In genomic region chr9:94238565-94238964, GRCm38 (mm10) we compare ENCODE assay signal across 21 mouse cellular contexts.
DNase-seq lines count a peak whose midpoint lies in the region; ATAC-seq lines count a peak whose summit lies in the region.
"Had no signal": no experiment of that assay in that cellular context is flagged by ENCODE, and none has a peak within 500 bp of the region (broad histone marks: within the 10 kb centered on the region; RNA-seq: fewer than 3 reads in every experiment).

No protein-coding gene starts in this region.

- no peak for DNase-seq in kidney, adult 9 months
- no peak for DNase-seq in limb, embryonic 11.5 days (ENCODE audit: low spot score)
- no peak for DNase-seq in limb, embryonic 10.5 days (ENCODE audit: low spot score)
- DNase-seq in left cerebral cortex, postnatal 14 days (ENCODE audit: low spot score in 2 of 2): no peak
- DNase-seq: adrenal gland, adult 2 months; adrenal gland, postnatal 14 days; cerebellum, adult 11 months; cerebellum, adult 2 months; cerebellum, adult 9-11 months; cerebellum, postnatal 25 days; forebrain, postnatal 0 days; gastrocnemius, adult 2 months; gastrocnemius, postnatal 14 days; heart, adult 11 months had no signal

- intact Hi-C loops in left cerebral cortex, postnatal 14 days (cut with DNase I): no loop called here

- H3K4me1 ChIP-seq in kidney, embryonic 16.5 days (ENCODE audit: insufficient read depth, low read length): peaks cover 8% of the 10 kb centered on the region
- H3K4me1 ChIP-seq in limb, embryonic 11.5 days (ENCODE audit: control insufficient read depth, insufficient read depth, low read length): peaks cover 2% of the 10 kb centered on the region; the same call in 1 of the 2 replicates
- peaks cover 13% of the 10 kb centered on the region for H3K4me1 ChIP-seq in limb, embryonic 10.5 days
- peaks cover 19% of the 10 kb centered on the region for H3K4me1 ChIP-seq in limb, embryonic 13.5 days
- H3K4me1 ChIP-seq: embryonic facial prominence, embryonic 12.5 days; embryonic facial prominence, embryonic 15.5 days; hindbrain, embryonic 12.5 days had no signal

- ATAC-seq in kidney, embryonic 16.5 days (ENCODE audit: low FRiP score, low TSS enrichment): peak; percentile 64; the same call in 1 of the 2 replicates
- ATAC-seq in limb, embryonic 11.5 days (ENCODE audit: insufficient number of reproducible peaks, low FRiP score, low TSS enrichment, low read depth): 0 out of 2 replicates have a peak, but pooled peaks have one; percentile 37
- peak; percentile 45; the same call in 1 of the 2 replicates for ATAC-seq in limb, embryonic 13.5 days (ENCODE audit: low FRiP score, low read depth)
- ATAC-seq: CD4-positive, CD25-positive, alpha-beta regulatory T cell, adult 4 months; forebrain, postnatal 0 days had no signal

- no peaks in the 10 kb centered on the region for H3K9me3 ChIP-seq in kidney, embryonic 16.5 days (ENCODE audit: low read length)
- H3K9me3 ChIP-seq in limb, embryonic 11.5 days (ENCODE audit: control insufficient read depth, low read length): no peaks in the 10 kb centered on the region
- no peaks in the 10 kb centered on the region for H3K9me3 ChIP-seq in limb, embryonic 10.5 days (replicated peaks)
- no peaks in the 10 kb centered on the region for H3K9me3 ChIP-seq in limb, embryonic 13.5 days
- H3K9me3 ChIP-seq: embryonic facial prominence, embryonic 12.5 days; embryonic facial prominence, embryonic 15.5 days; hindbrain, embryonic 12.5 days had no signal

- H3K4me2 ChIP-seq in kidney, embryonic 16.5 days (replicated peaks; ENCODE audit: low read depth, low read length): no peak overlapping the region
- no peak overlapping the region for H3K4me2 ChIP-seq in limb, embryonic 11.5 days (ENCODE audit: low read depth, severe bottlenecking)
- H3K4me2 ChIP-seq in limb, embryonic 13.5 days (replicated peaks): no peak overlapping the region
- H3K4me2 ChIP-seq: embryonic facial prominence, embryonic 12.5 days; embryonic facial prominence, embryonic 15.5 days; heart, embryonic 11.5 days; hindbrain, embryonic 12.5 days had no signal

- H3K36me3 ChIP-seq in kidney, embryonic 16.5 days (ENCODE audit: insufficient read depth, low read length): no peaks in the 10 kb centered on the region
- no peaks in the 10 kb centered on the region for H3K36me3 ChIP-seq in limb, embryonic 11.5 days (ENCODE audit: control insufficient read depth, insufficient read depth, low read length)
- no peaks in the 10 kb centered on the region for H3K36me3 ChIP-seq in limb, embryonic 10.5 days
- no peaks in the 10 kb centered on the region for H3K36me3 ChIP-seq in limb, embryonic 13.5 days
- H3K36me3 ChIP-seq: embryonic facial prominence, embryonic 12.5 days; embryonic facial prominence, embryonic 15.5 days; hindbrain, embryonic 12.5 days had no signal

- H3K4me3 ChIP-seq in kidney, embryonic 16.5 days (ENCODE audit: low read length): no peak overlapping the region
- no peak overlapping the region for H3K4me3 ChIP-seq in limb, embryonic 11.5 days (ENCODE audit: low read depth, low read length)
- no peak overlapping the region for H3K4me3 ChIP-seq in limb, embryonic 10.5 days
- H3K4me3 ChIP-seq in limb, embryonic 13.5 days: no peak overlapping the region
- H3K4me3 ChIP-seq: embryonic facial prominence, embryonic 12.5 days; embryonic facial prominence, embryonic 15.5 days; gastrocnemius, adult 2 months; hindbrain, embryonic 12.5 days had no signal

- peaks cover 5% of the 10 kb centered on the region; the same call in 1 of the 2 replicates for H3K27me3 ChIP-seq in kidney, embryonic 16.5 days (ENCODE audit: insufficient read depth, low read length)
- H3K27me3 ChIP-seq in limb, embryonic 11.5 days (ENCODE audit: control insufficient read depth, insufficient read depth, low read length): no peaks in the 10 kb centered on the region
- no peaks in the 10 kb centered on the region for H3K27me3 ChIP-seq in limb, embryonic 10.5 days (ENCODE audit: low read depth, poor library complexity, severe bottlenecking)
- 0 out of 2 replicates have a peak, but pooled peaks cover 4% of the 10 kb centered on the region for H3K27me3 ChIP-seq in limb, embryonic 13.5 days
- H3K27me3 ChIP-seq: embryonic facial prominence, embryonic 12.5 days; embryonic facial prominence, embryonic 15.5 days; hindbrain, embryonic 12.5 days had no signal

- H3K27ac ChIP-seq in kidney, embryonic 16.5 days (ENCODE audit: low read length): no peak overlapping the region
- H3K27ac ChIP-seq in limb, embryonic 11.5 days (replicated peaks; ENCODE audit: low read depth, low read length): no peak overlapping the region
- H3K27ac ChIP-seq in limb, embryonic 10.5 days: no peak overlapping the region
- H3K27ac ChIP-seq in limb, embryonic 13.5 days: no peak overlapping the region
- H3K27ac ChIP-seq: embryonic facial prominence, embryonic 12.5 days; gastrocnemius, adult 2 months; hindbrain, embryonic 12.5 days had no signal

- no peak overlapping the region for H3K9ac ChIP-seq in kidney, embryonic 16.5 days (replicated peaks; ENCODE audit: low read length)
- no peak overlapping the region for H3K9ac ChIP-seq in limb, embryonic 11.5 days (ENCODE audit: low read length)
- no peak overlapping the region for H3K9ac ChIP-seq in limb, embryonic 13.5 days
- H3K9ac ChIP-seq: embryonic facial prominence, embryonic 12.5 days; embryonic facial prominence, embryonic 15.5 days; forebrain, postnatal 0 days; hindbrain, embryonic 12.5 days had no signal
